In genomic region chr5:21372493-21373179, GRCm38 (mm10) we compare ENCODE assay signal across 8 mouse cellular contexts. TPM values are rescaled to one million over a fixed set of nuclear protein-coding genes. Genes with fewer than 3 reads are reported as not detected.
DNase-seq lines count a peak whose midpoint lies in the region; ATAC-seq and TF ChIP-seq lines count a peak whose summit lies in the region.

Fgl2 (plus strand) TSS chr5:21372642.

- peak within 1 kb of the TSS; percentile 52 for H3K4me3 ChIP-seq in intestine, embryonic 15.5 days (replicated peaks)
- peak within 1 kb of the TSS; percentile 50 for H3K4me3 ChIP-seq in limb, embryonic 13.5 days
- H3K4me3 ChIP-seq in midbrain, embryonic 13.5 days (replicated peaks), result peak within 1 kb of the TSS; percentile 54
- H3K4me3 ChIP-seq in spleen, adult 2 months (ENCODE audit: extremely low read depth, insufficient read depth, insufficient read length), result peak within 1 kb of the TSS; percentile 60

- DNase-seq in cerebellum, adult 8-10 months, result peak; percentile 4
- no peak for DNase-seq in cerebellum, adult 11-12 months
- DNase-seq in embryo, embryonic 11 days, result peak; percentile 88
- no peak for DNase-seq in gonadal fat pad, adult 2 months (ENCODE audit: low read depth)
- DNase-seq in spleen, adult 2 months (ENCODE audit: low read depth in 1 of 2, low spot score in 2 of 2), result peak in 1 of 2 experiments; percentile 45

- H3K27ac ChIP-seq in intestine, embryonic 15.5 days, result 0 out of 2 replicates have a peak within 1 kb of the TSS, but pooled peaks have one; percentile 27
- H3K27ac ChIP-seq in limb, embryonic 13.5 days, result no peak within 1 kb of the TSS
- peak within 1 kb of the TSS; percentile 30; the same call in 1 of the 2 replicates for H3K27ac ChIP-seq in midbrain, embryonic 13.5 days
- H3K27ac ChIP-seq in spleen, adult 2 months (ENCODE audit: insufficient read depth, low read length), result peak within 1 kb of the TSS; percentile 1; the same call in 1 of the 2 replicates

- TF ChIP-seq CTCF in spleen, adult 2 months (IDR thresholded peaks at IDR 0.05; ENCODE audit: extremely low read depth, insufficient read depth, insufficient read length, insufficient replicate concordance), result no peak

- H3K4me1 ChIP-seq in intestine, embryonic 15.5 days (replicated peaks), result peaks cover 6% of the 10 kb centered on the region
- H3K4me1 ChIP-seq in limb, embryonic 13.5 days, result peaks cover 9% of the 10 kb centered on the region
- H3K4me1 ChIP-seq in midbrain, embryonic 13.5 days (replicated peaks), result peaks cover 10% of the 10 kb centered on the region
- H3K4me1 ChIP-seq in spleen, adult 2 months (ENCODE audit: control insufficient read depth, insufficient read depth, insufficient read length), result peaks cover 12% of the 10 kb centered on the region

- peak; percentile 87 for ATAC-seq in intestine, embryonic 15.5 days
- peak; percentile 72 for ATAC-seq in limb, embryonic 13.5 days (ENCODE audit: low FRiP score, low read depth)
- ATAC-seq in midbrain, embryonic 13.5 days, result peak; percentile 97

- TF ChIP-seq POLR2A in spleen, adult 2 months (IDR thresholded peaks at IDR 0.05; ENCODE audit: low read depth, low read length), result peak; percentile 24; the same call in 1 of the 2 replicates

- peak within 1 kb of the TSS; percentile 54 for H3K9ac ChIP-seq in intestine, embryonic 15.5 days
- peak within 1 kb of the TSS; percentile 65 for H3K9ac ChIP-seq in limb, embryonic 13.5 days
- H3K9ac ChIP-seq in midbrain, embryonic 13.5 days (replicated peaks), result peak within 1 kb of the TSS; percentile 73

- H3K27me3 ChIP-seq in intestine, embryonic 15.5 days (replicated peaks), result no peaks in the 10 kb centered on the region
- peaks cover 33% of the 10 kb centered on the region for H3K27me3 ChIP-seq in limb, embryonic 13.5 days
- H3K27me3 ChIP-seq in midbrain, embryonic 13.5 days, result no peaks in the 10 kb centered on the region
- no peaks in the 10 kb centered on the region for H3K27me3 ChIP-seq in spleen, adult 2 months (ENCODE audit: control insufficient read depth, insufficient read depth, low read length)

- H3K36me3 ChIP-seq in intestine, embryonic 15.5 days, result no peaks in the 10 kb centered on the region
- H3K36me3 ChIP-seq in limb, embryonic 13.5 days, result no peaks in the 10 kb centered on the region
- H3K36me3 ChIP-seq in midbrain, embryonic 13.5 days, result no peaks in the 10 kb centered on the region
- no peaks in the 10 kb centered on the region for H3K36me3 ChIP-seq in spleen, adult 2 months (ENCODE audit: control insufficient read depth, insufficient read depth, low read length)

- H3K9me3 ChIP-seq in intestine, embryonic 15.5 days, result no peaks in the 10 kb centered on the region
- no peaks in the 10 kb centered on the region for H3K9me3 ChIP-seq in limb, embryonic 13.5 days
- H3K9me3 ChIP-seq in midbrain, embryonic 13.5 days, result no peaks in the 10 kb centered on the region

- H3K4me2 ChIP-seq in intestine, embryonic 15.5 days (replicated peaks), result peak within 1 kb of the TSS; percentile 98
- peak within 1 kb of the TSS; percentile 90 for H3K4me2 ChIP-seq in limb, embryonic 13.5 days (replicated peaks)
- H3K4me2 ChIP-seq in midbrain, embryonic 13.5 days (replicated peaks), result peak within 1 kb of the TSS; percentile 91

- 4% methylated on average over 31 of the region's 31 CpGs for WGBS in intestine, embryonic 15.5 days
- 7% methylated on average over 31 of the region's 31 CpGs for WGBS in limb, embryonic 13.5 days
- WGBS in midbrain, embryonic 13.5 days, result 5% methylated on average over 31 of the region's 31 CpGs
- 11% methylated on average over 31 of the region's 31 CpGs for WGBS in spleen, adult 2 months

RNA-seq across cellular contexts. Expression of gene Fgl2, which starts in this region (rescaled TPM):
- polyA plus RNA-seq in gonadal fat pad, adult 2 months (2012; rRNA removed), result 11.5 and 20.2 TPM in 2 replicates
- polyA plus RNA-seq in intestine, embryonic 15.5 days (2015; fragmentation: Nextera tagmentation; extraction: Ambion mirVana), result 8.6 and 11.0 TPM in 2 replicates
- polyA plus RNA-seq in limb, embryonic 13.5 days (2015; fragmentation: Nextera tagmentation; extraction: Ambion mirVana), result 0.64 and 0.91 TPM in 2 replicates
- polyA plus RNA-seq in midbrain, embryonic 13.5 days (2015; fragmentation: Nextera tagmentation; extraction: Ambion mirVana), result 1.2 and 2.3 TPM in 2 replicates
- polyA plus RNA-seq in spleen, adult 2 months (2012; rRNA removed), result 12.8 and 15.7 TPM in 2 replicates

Comparison
In these comparisons a context has a peak if more than half of its experiments do, and no peak if none do; other contexts are left out.
1. DNase-seq: peak in cerebellum, adult 8-10 months (single experiment) and embryo, embryonic 11 days (single experiment); none in cerebellum, adult 11-12 months (single experiment) and gonadal fat pad, adult 2 months (single experiment).
2. Peak in ATAC-seq, H3K4me3 ChIP-seq, H3K9ac ChIP-seq and H3K4me2 ChIP-seq in limb, embryonic 13.5 days; RNA of the gene not detected or under 1 TPM.
3. Peak in every context shown above with its lines, with median percentiles within 50 percentile points of each other: ATAC-seq, H3K4me2 ChIP-seq, H3K4me3 ChIP-seq and H3K9ac ChIP-seq.